Mouse (Mus musculus): ENCODE data around the gene Fkbpl. TPM values are rescaled to one million over a fixed set of nuclear protein-coding genes. Genes with fewer than 3 reads are reported as not detected.

Gene Fkbpl
- polyA plus RNA-seq, 1 experiment from 2014 or later: 18.4 TPM

DNA sequence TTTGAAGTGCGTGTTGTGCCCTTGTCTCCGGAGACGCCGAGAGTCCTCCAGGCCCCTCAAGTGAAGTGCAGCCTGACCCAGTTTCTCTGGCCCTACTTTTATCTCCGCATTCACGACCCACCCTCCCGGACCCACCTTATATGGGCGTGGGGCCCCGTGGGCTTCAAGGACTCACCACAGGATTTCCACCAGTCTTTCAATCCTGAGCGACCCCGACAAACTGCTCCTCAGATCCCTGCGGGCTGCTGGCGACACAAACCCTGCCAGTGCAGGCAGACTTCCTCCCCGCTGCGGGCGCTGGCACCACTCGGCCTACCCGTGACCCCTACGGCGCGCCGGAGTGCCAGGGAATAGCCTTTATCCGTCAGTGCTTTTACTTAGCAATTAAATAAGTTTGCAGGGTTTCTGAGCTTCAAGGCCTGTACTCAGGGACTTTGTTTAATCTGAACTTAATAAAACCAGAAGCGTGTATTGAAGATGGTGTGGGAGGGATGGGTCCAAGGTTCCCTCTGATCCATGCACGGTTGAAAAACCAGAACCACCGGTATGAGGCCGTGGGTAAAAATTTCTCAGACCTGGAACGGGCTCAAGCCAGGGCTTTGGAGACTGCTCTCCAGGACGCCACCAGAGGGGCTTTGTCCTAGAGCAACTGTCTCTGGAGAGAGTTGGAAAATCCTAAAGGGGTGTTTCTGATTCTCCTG is 16.5 kb upstream of the Fkbpl start, which contains the start of gene Ppt2:
Gene Ppt2 (minus strand): TSS at position 568 of the 701 bp plus-strand sequence.
- Histone ChIP-seq H3K9me3 (replicated peaks) (no peaks in the 10 kb centered on the region), H3K4me3 (replicated peaks) (peak within 1 kb of the TSS; percentile 76), H3K27me3 (peaks cover 28% of the 10 kb centered on the region), H3K27ac (peak within 1 kb of the TSS; percentile 95), H3K4me2 (peak within 1 kb of the TSS; percentile 94), H3K9ac (peak within 1 kb of the TSS; percentile 46), H3K36me3 (peaks cover 22% of the 10 kb centered on the region), H3K4me1 (peaks cover 70% of the 10 kb centered on the region)
- ATAC-seq (replicated peaks; ENCODE audit: low FRiP score): peak; percentile 20
- 3% methylated on average over 29 of the region's 29 CpGs for WGBS

DNA sequence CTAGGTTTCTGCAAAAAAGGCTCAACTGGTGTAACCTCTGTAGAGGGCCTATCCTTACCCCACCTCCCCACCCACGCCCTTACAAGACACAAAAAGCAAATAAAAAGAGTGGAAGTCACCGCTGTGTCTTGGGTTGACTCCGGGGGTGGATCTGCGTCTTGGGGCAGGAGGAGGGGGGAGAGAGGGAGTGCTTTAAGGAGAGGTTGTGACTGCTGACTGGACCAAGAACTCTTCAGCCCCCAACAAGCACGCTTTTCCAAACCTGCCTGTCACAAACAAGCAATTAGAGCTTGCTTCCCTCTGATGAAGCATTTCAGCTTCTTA is 16.0 kb upstream of the Fkbpl start:
- H3K27ac ChIP-seq: peak overlapping the region; percentile 95
- WGBS: 24% methylated on average over 5 of the region's 5 CpGs
- H3K36me3 ChIP-seq: peaks cover 17% of the 10 kb centered on the region
- peak overlapping the region; percentile 46 for H3K9ac ChIP-seq
- H3K4me3 ChIP-seq (replicated peaks): peak overlapping the region; percentile 76
- peaks cover 70% of the 10 kb centered on the region for H3K4me1 ChIP-seq
- peak overlapping the region; percentile 94 for H3K4me2 ChIP-seq
- H3K9me3 ChIP-seq (replicated peaks): no peaks in the 10 kb centered on the region
- peaks cover 28% of the 10 kb centered on the region for H3K27me3 ChIP-seq
- no peak for ATAC-seq (replicated peaks; ENCODE audit: low FRiP score)

DNA sequence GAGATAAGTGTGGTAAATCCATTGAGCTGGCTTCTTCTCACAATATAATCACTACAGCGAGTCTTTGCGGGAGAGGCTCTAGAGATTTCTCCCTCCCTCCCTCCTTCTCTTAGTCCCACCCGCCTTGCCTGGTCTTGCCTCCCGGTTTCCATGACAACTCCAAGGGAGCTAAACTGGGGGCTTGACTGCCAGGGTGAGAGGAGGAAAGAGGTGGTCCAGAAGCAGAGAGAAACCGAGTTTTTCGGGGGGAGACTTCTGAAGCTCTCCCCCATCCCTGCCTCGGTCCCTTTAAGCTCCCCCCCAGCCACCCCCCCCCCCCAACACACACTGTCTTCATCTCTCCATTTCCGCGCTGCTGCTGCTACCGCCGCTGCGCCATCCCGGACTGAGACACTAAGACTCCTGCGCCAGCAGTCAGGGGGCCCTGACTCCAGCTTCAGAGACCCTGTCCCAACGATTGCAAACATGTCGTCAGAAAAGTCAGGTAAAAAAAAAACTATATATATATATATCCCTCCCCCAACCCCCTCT is 15.3 kb upstream of the Fkbpl start, which contains the start of gene Prrt1:
Gene Prrt1 (plus strand): TSS at position 313 of the 531 bp plus-strand sequence.
- Histone ChIP-seq H3K9me3 (replicated peaks) (no peaks in the 10 kb centered on the region), H3K27me3 (peaks cover 28% of the 10 kb centered on the region), H3K4me3 (replicated peaks) (peak within 1 kb of the TSS; percentile 76), H3K9ac (peak within 1 kb of the TSS; percentile 46), H3K4me2 (peak within 1 kb of the TSS; percentile 94), H3K27ac (peak within 1 kb of the TSS; percentile 95), H3K36me3 (peaks cover 10% of the 10 kb centered on the region), H3K4me1 (peaks cover 70% of the 10 kb centered on the region)
- WGBS: 2% methylated on average over 16 of the region's 16 CpGs
- no peak for ATAC-seq (replicated peaks; ENCODE audit: low FRiP score)

DNA sequence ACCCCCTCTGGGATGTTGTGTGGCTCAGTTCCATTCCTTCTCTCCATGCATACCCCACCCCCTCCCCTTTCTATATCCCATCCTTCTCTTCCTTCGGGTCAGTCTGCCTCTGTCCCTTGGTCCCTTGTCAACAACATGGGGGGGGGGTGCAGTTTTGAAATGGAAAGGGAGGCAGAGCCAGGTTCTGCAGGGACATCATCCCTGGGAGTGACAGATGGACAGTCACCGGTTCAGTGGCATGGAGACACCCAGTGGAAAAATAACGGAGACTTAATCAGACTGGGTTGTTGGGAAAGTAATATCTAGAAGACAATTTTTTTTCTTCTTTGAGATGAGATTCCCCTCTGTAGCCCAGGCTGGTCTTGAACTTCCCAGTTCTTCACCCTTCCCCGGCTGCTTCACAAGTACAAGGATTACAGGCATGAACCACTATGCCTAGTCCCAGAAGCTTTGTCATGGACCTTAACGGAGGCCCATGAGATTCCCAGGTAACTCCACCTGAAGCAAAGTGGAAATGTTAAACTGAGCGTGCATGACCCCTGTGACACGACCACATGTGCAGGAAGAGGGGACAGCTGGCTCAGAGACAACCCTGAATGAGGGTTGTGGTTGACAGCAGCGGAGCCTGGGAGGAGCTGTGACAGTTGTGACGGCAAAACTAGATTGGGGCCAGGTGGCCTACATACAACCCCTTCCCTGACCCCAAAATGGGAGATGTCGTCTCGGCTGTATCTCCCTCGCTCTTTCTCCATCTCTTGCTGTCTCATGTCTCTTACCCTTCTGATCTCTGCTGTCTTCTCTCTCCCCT is 14.6 kb upstream of the Fkbpl start:
- Histone ChIP-seq H3K9ac (no peak overlapping the region), H3K4me2 (peak overlapping the region; percentile 94), H3K4me1 (peaks cover 70% of the 10 kb centered on the region), H3K4me3 (replicated peaks) (peak overlapping the region; percentile 76), H3K27me3 (peaks cover 28% of the 10 kb centered on the region), H3K9me3 (replicated peaks) (no peaks in the 10 kb centered on the region), H3K36me3 (peaks cover 7% of the 10 kb centered on the region), H3K27ac (no peak overlapping the region)
- WGBS: 14% methylated on average over 12 of the region's 12 CpGs
- no peak for ATAC-seq (replicated peaks; ENCODE audit: low FRiP score)

DNA sequence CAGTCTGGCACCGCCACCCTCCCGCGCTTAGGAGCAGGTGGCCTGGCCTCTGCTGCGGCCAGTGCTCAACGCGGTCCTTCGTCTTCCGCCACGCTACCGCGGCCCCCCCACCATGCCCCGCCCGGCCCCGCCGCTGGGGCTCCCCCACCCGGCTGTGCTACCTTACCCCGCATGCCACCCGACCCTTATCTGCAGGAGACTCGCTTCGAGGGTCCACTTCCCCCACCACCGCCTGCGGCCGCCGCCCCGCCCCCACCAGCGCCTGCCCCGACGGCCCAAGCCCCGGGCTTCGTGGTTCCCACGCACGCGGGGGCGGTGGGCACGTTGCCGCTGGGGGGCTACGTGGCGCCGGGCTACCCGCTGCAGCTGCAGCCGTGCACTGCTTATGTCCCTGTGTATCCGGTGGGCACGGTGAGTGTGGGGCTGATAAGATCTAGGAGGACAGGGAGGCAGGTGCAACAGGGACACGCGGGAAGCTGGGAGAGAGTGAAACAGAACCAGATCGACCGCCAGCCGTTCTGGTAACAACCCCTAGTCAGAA is 13.7 kb upstream of the Fkbpl start:
- no peak for ATAC-seq (replicated peaks; ENCODE audit: low FRiP score)
- peaks cover 63% of the 10 kb centered on the region for H3K4me1 ChIP-seq
- H3K9ac ChIP-seq: peak overlapping the region; percentile 7; the same call in 1 of the 2 replicates
- no peaks in the 10 kb centered on the region for H3K36me3 ChIP-seq
- peak overlapping the region; percentile 94 for H3K4me2 ChIP-seq
- no peak overlapping the region for H3K27ac ChIP-seq
- H3K27me3 ChIP-seq: peaks cover 28% of the 10 kb centered on the region
- H3K9me3 ChIP-seq (replicated peaks): no peaks in the 10 kb centered on the region
- WGBS: 2% methylated on average over 48 of the region's 48 CpGs
- H3K4me3 ChIP-seq (replicated peaks): peak overlapping the region; percentile 48

DNA sequence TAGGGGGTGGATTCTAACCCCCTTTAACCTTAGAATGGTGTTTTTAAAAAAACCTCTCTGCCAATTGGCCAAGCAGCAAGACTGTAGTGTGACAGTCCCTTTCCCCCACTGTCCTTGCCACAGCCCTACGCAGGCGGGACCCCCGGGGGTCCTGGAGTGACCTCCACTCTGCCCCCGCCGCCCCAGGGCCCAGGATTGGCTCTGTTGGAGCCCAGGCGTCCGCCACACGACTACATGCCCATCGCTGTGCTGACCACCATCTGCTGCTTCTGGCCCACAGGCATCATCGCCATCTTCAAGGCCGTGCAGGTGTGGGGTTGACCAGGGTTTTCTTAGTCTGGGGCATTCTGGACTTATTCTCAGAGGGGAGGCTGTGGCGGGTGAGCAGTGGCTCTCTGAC is 12.9 kb upstream of the Fkbpl start:
- WGBS: 7% methylated on average over 12 of the region's 12 CpGs
- peaks cover 28% of the 10 kb centered on the region for H3K27me3 ChIP-seq
- peak overlapping the region; percentile 94 for H3K4me2 ChIP-seq
- no peaks in the 10 kb centered on the region for H3K36me3 ChIP-seq
- no peak overlapping the region for H3K27ac ChIP-seq
- peaks cover 55% of the 10 kb centered on the region for H3K4me1 ChIP-seq
- ATAC-seq (replicated peaks; ENCODE audit: low FRiP score): no peak
- H3K9me3 ChIP-seq (replicated peaks): no peaks in the 10 kb centered on the region
- peak overlapping the region; percentile 38; the same call in 1 of the 2 replicates for H3K9ac ChIP-seq
- peak overlapping the region; percentile 48 for H3K4me3 ChIP-seq (replicated peaks)

DNA sequence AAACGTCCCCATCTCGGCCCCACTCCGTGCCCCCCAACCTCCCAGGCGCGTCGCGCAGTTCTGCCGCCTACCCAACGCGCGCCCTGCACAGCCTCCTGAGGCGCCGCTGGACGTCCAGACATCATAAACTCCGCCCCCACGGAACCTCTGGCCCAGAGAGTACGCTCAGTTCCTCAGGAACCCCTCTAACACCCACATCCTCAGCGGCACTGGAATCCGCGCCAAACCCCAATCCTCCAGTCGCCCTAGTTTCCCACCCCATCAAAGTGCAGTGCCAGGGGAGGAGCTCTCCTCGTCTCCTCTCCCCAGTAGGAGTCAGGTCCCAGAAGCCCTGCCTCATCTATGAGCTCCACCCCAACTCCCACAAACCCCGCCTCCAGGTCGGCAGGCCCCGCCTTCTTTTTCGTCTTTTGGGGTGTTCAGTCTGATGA is 12.3 kb upstream of the Fkbpl start:
- Histone ChIP-seq H3K9me3 (replicated peaks) (no peaks in the 10 kb centered on the region), H3K27me3 (peaks cover 28% of the 10 kb centered on the region), H3K9ac (peak overlapping the region; percentile 38; the same call in 1 of the 2 replicates), H3K4me3 (replicated peaks) (peak overlapping the region; percentile 48), H3K36me3 (no peaks in the 10 kb centered on the region), H3K27ac (no peak overlapping the region), H3K4me2 (peak overlapping the region; percentile 94), H3K4me1 (peaks cover 52% of the 10 kb centered on the region)
- WGBS: 1% methylated on average over 26 of the region's 26 CpGs
- peak; percentile 47 for ATAC-seq (replicated peaks; ENCODE audit: low FRiP score)

DNA sequence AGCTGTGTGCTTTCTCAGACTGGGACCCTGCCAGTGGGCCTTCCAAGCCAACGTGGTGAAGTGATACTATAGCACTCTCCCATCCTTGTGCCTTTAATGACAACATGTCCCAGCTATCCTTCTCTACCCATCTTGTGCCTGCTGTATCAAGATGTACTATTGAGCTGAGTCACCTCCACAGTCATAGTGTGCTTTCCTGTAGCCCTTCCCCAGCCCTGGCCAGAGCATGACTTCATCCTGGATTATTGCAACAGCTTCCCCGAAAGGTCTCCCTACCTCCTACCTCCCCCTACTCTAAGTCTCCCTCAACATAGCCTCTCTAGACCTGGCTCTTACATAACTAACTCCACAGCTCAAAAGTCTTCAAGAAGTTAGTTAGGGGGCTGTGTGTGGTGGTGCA is 8.9 kb upstream of the Fkbpl start:
- H3K36me3 ChIP-seq: no peaks in the 10 kb centered on the region
- peaks cover 24% of the 10 kb centered on the region for H3K4me1 ChIP-seq
- no peak overlapping the region for H3K9ac ChIP-seq
- WGBS: 75% methylated on average over 2 of the region's 2 CpGs
- no peak overlapping the region for H3K4me2 ChIP-seq
- no peak overlapping the region for H3K4me3 ChIP-seq (replicated peaks)
- no peak overlapping the region for H3K27ac ChIP-seq
- no peaks in the 10 kb centered on the region for H3K9me3 ChIP-seq (replicated peaks)
- no peak for ATAC-seq (replicated peaks; ENCODE audit: low FRiP score)
- peaks cover 17% of the 10 kb centered on the region for H3K27me3 ChIP-seq

DNA sequence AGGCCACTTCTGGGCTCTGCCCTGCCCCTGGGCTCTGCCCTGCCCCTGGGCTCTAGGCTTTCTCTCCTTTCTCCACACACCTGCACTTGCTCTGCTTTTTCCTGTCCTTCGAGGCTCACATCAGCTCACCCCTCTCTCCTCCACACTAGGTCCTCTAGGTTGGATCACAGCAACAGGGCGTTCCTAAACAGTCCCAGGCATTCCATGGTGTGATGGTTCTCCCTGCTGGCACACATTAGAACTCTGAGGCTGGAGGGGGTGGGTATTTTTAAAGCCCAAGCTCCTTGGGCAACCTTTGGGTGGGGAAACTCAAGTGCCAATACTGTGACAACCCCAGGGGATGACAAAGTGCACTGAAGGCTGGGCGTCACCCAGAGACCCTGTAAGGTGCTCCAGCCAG is 7.1 kb upstream of the Fkbpl start:
- 61% methylated on average over 3 of the region's 3 CpGs for WGBS
- Histone ChIP-seq H3K9ac (no peak overlapping the region), H3K4me2 (no peak overlapping the region), H3K9me3 (replicated peaks) (no peaks in the 10 kb centered on the region), H3K27me3 (no peaks in the 10 kb centered on the region), H3K27ac (no peak overlapping the region), H3K4me1 (peaks cover 15% of the 10 kb centered on the region), H3K36me3 (no peaks in the 10 kb centered on the region), H3K4me3 (replicated peaks) (no peak overlapping the region)
- ATAC-seq (replicated peaks; ENCODE audit: low FRiP score): no peak

DNA sequence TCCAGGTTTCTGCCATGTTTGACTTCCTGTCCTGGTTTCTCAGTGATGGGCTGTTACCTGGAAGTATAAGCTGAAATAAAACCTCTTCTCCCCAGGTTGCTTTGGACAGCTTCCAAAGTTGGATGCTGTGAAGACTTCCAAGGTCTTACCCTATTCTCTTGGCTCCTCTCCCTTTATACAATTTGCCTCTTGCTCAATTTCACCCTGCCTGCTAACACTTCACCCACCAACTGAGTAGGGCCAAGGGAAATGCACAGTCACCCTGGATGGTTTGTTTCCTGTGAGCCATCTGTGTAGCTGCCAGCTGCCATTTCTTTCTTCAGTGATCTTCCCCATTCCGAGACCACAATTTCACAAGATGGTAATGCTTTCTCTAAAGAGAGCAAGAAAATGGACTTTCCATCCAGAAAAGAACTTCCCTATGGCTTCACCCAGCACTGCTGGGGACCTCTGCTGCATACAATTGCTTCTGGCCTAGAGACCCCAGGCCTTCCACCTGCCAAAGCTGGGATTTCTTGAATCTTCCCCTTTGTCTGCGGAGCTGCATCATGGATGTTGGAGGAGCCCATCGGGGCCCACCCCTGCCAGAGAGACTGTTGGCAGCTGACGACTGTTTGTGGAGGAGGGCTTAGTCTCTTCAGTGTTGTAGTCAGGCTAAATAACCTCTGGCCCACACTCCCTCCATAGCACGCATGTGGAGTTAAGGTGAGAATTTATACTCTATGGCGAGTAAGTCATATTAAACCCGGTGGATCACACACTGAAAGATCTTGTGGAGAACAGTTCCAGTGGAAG is 4.9 kb upstream of the Fkbpl start:
- H3K4me1 ChIP-seq: peaks cover 16% of the 10 kb centered on the region
- no peak overlapping the region for H3K4me2 ChIP-seq
- 75% methylated on average over 7 of the region's 7 CpGs for WGBS
- no peaks in the 10 kb centered on the region for H3K36me3 ChIP-seq
- no peaks in the 10 kb centered on the region for H3K27me3 ChIP-seq
- H3K9ac ChIP-seq: no peak overlapping the region
- no peak for ATAC-seq (replicated peaks; ENCODE audit: low FRiP score)
- H3K4me3 ChIP-seq (replicated peaks): no peak overlapping the region
- H3K9me3 ChIP-seq (replicated peaks): no peaks in the 10 kb centered on the region
- no peak overlapping the region for H3K27ac ChIP-seq
